Mouse (Mus musculus): ENCODE measurements around the gene Slc15a3. TPM values are rescaled to one million over a fixed set of nuclear protein-coding genes. Genes with fewer than 3 reads are reported as not detected.

The Slc15a3 gene
- total and polyA plus RNA-seq, 2 experiments from 2014 or later: 0.21 to 1.5 TPM

GRCm38 (mm10) chr19:10868623-10869141, 29.2 kb downstream of the Slc15a3 start:
- no peaks in the 10 kb centered on the region for H3K27me3 ChIP-seq (ENCODE audit: insufficient read depth, low read length)
- ATAC-seq (peak; percentile 46), DNase-seq (ENCODE audit: low spot score) (peak; percentile 41)
- peak overlapping the region; percentile 87 for H3K27ac ChIP-seq
- WGBS: under 1% methylated on average over 17 of the region's 17 CpGs
- H3K9me3 ChIP-seq (ENCODE audit: low read length): no peaks in the 10 kb centered on the region
- H3K4me1 ChIP-seq (ENCODE audit: insufficient read depth, low read length): peaks cover 10% of the 10 kb centered on the region
- peaks cover 52% of the 10 kb centered on the region for H3K36me3 ChIP-seq (ENCODE audit: insufficient read depth, low read length)
- peak overlapping the region; percentile 73 for H3K4me3 ChIP-seq (ENCODE audit: low read length)
- H3K4me2 ChIP-seq (ENCODE audit: low read depth, low read length): peak overlapping the region; percentile 73
- H3K9ac ChIP-seq (replicated peaks; ENCODE audit: low read length): peak overlapping the region; percentile 90
- TF ChIP-seq CTCF (IDR thresholded peaks at IDR 0.05; ENCODE audit: low read depth): no peak; the same call in 1 of the 2 replicates

GRCm38 (mm10) chr19:10869241-10869885, 29.8 kb downstream of the Slc15a3 start:
- 0% methylated on average over 39 of the region's 43 CpGs for WGBS

GRCm38 (mm10) chr19:10869886-10870527, 30.5 kb downstream of the Slc15a3 start, which contains the start of gene Tmem132a:
Tmem132a (minus strand) TSS chr19:10869940.
- Histone ChIP-seq H3K27me3 (ENCODE audit: insufficient read depth, low read length) (no peaks in the 10 kb centered on the region), H3K36me3 (ENCODE audit: insufficient read depth, low read length) (peaks cover 47% of the 10 kb centered on the region), H3K4me2 (ENCODE audit: low read depth, low read length) (peak within 1 kb of the TSS; percentile 73), H3K27ac (peak within 1 kb of the TSS; percentile 87), H3K4me3 (ENCODE audit: low read length) (peak within 1 kb of the TSS; percentile 73), H3K9me3 (ENCODE audit: low read length) (no peaks in the 10 kb centered on the region), H3K4me1 (ENCODE audit: insufficient read depth, low read length) (peaks cover 10% of the 10 kb centered on the region), H3K9ac (replicated peaks; ENCODE audit: low read length) (peak within 1 kb of the TSS; percentile 90)
- ATAC-seq: peak; percentile 38
- WGBS: 5% methylated on average over 8 of the region's 8 CpGs
- peak; percentile 37 for DNase-seq (ENCODE audit: low spot score)
- no peak; the same call in 1 of the 2 replicates for TF ChIP-seq CTCF (IDR thresholded peaks at IDR 0.05; ENCODE audit: low read depth)

More at GRCm38 (mm10) chr19:10869241-10869885, 29.8 kb downstream of the Slc15a3 start:
- Histone ChIP-seq H3K9ac (replicated peaks; ENCODE audit: low read length) (peak overlapping the region; percentile 90), H3K27me3 (ENCODE audit: insufficient read depth, low read length) (no peaks in the 10 kb centered on the region), H3K4me2 (ENCODE audit: low read depth, low read length) (peak overlapping the region; percentile 73), H3K27ac (peak overlapping the region; percentile 87), H3K4me1 (ENCODE audit: insufficient read depth, low read length) (peaks cover 10% of the 10 kb centered on the region), H3K4me3 (ENCODE audit: low read length) (peak overlapping the region; percentile 73), H3K9me3 (ENCODE audit: low read length) (no peaks in the 10 kb centered on the region), H3K36me3 (ENCODE audit: insufficient read depth, low read length) (peaks cover 52% of the 10 kb centered on the region)
- peak; percentile 91 for DNase-seq (ENCODE audit: low spot score)
- peak; percentile 93 for ATAC-seq
- TF ChIP-seq CTCF (IDR thresholded peaks at IDR 0.05; ENCODE audit: low read depth): peak; percentile 25

- no peak overlapping the region for H3K9ac ChIP-seq (replicated peaks; ENCODE audit: low read length)
These were observed 31.1 kb downstream of the Slc15a3 start for GRCm38 (mm10) chr19:10870676-10871075.

GRCm38 (mm10) chr19:10871328-10871961, 31.9 kb downstream of the Slc15a3 start:
- H3K4me2 ChIP-seq (ENCODE audit: low read depth, low read length): no peak overlapping the region
- TF ChIP-seq CTCF (IDR thresholded peaks at IDR 0.05; ENCODE audit: low read depth): no peak
- H3K27me3 ChIP-seq (ENCODE audit: insufficient read depth, low read length): no peaks in the 10 kb centered on the region
- H3K9me3 ChIP-seq (ENCODE audit: low read length): no peaks in the 10 kb centered on the region
- H3K4me3 ChIP-seq (ENCODE audit: low read length): no peak overlapping the region
- 76% methylated on average over 14 of the region's 14 CpGs for WGBS
- H3K27ac ChIP-seq: no peak overlapping the region
- DNase-seq (ENCODE audit: low spot score): no peak
- H3K9ac ChIP-seq (replicated peaks; ENCODE audit: low read length): no peak overlapping the region
- peaks cover 35% of the 10 kb centered on the region for H3K36me3 ChIP-seq (ENCODE audit: insufficient read depth, low read length)
- no peak for ATAC-seq
- H3K4me1 ChIP-seq (ENCODE audit: insufficient read depth, low read length): peaks cover 10% of the 10 kb centered on the region

More at GRCm38 (mm10) chr19:10870676-10871075, 31.1 kb downstream of the Slc15a3 start:
- WGBS: 88% methylated on average over 3 of the region's 3 CpGs
- no peak overlapping the region for H3K4me2 ChIP-seq (ENCODE audit: low read depth, low read length)
- peaks cover 10% of the 10 kb centered on the region for H3K4me1 ChIP-seq (ENCODE audit: insufficient read depth, low read length)
- H3K9me3 ChIP-seq (ENCODE audit: low read length): no peaks in the 10 kb centered on the region
- DNase-seq (ENCODE audit: low spot score) (no peak), ATAC-seq (no peak)
- H3K27me3 ChIP-seq (ENCODE audit: insufficient read depth, low read length): no peaks in the 10 kb centered on the region
- H3K4me3 ChIP-seq (ENCODE audit: low read length): no peak overlapping the region
- TF ChIP-seq CTCF (IDR thresholded peaks at IDR 0.05; ENCODE audit: low read depth): no peak
- peak overlapping the region; percentile 87; the same call in 1 of the 2 replicates for H3K27ac ChIP-seq
- peaks cover 41% of the 10 kb centered on the region for H3K36me3 ChIP-seq (ENCODE audit: insufficient read depth, low read length)

- H3K9me3 ChIP-seq (ENCODE audit: low read length): no peaks in the 10 kb centered on the region
- no peaks in the 10 kb centered on the region for H3K27me3 ChIP-seq (ENCODE audit: insufficient read depth, low read length)
- H3K27ac ChIP-seq: no peak overlapping the region
- H3K4me1 ChIP-seq (ENCODE audit: insufficient read depth, low read length): peaks cover 18% of the 10 kb centered on the region
- no peak overlapping the region for H3K9ac ChIP-seq (replicated peaks; ENCODE audit: low read length)
- no peak for DNase-seq (ENCODE audit: low spot score)
- no peak overlapping the region for H3K4me2 ChIP-seq (ENCODE audit: low read depth, low read length)
- no peak overlapping the region for H3K4me3 ChIP-seq (ENCODE audit: low read length)
- no peak for TF ChIP-seq CTCF (IDR thresholded peaks at IDR 0.05; ENCODE audit: low read depth)
- WGBS: 83% methylated on average over 7 of the region's 7 CpGs
- peaks cover 12% of the 10 kb centered on the region for H3K36me3 ChIP-seq (ENCODE audit: insufficient read depth, low read length)
- ATAC-seq: no peak
These were observed 38.8 kb downstream of the Slc15a3 start for GRCm38 (mm10) chr19:10878201-10878837.

Data from hindbrain, postnatal 0 days (tissue).